Mouse (Mus musculus): ENCODE results near the gene Aox3. TPM values are rescaled to one million over a fixed set of nuclear protein-coding genes. Genes with fewer than 3 reads are reported as not detected.

Aox3 gene
- total RNA-seq, 2 experiments from 2014 or later, result 0.22 to 0.47 TPM

DNA sequence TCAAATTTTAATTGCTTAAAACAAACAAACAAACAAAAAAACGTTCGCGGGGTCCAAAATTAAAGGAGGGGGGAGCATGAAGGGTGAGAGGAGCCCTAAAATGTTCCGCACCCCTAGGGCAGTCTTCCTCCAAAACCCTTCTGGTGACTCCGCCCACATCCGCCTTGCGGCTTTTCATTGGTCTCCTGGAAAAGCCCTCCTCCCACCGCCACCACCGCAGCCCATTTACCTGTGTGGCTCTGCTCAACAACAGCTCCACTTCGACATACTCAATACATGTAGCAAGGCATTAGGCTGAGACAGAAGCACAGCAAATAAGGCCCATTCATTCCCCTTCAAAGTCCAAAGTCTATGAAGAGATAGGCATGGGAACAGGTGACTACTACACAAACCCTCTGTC lies 82.6 kb downstream of the Aox3 start:
- no peak for DNase-seq
- intact Hi-C loops (cut with DNase I), result no loop called here

DNA sequence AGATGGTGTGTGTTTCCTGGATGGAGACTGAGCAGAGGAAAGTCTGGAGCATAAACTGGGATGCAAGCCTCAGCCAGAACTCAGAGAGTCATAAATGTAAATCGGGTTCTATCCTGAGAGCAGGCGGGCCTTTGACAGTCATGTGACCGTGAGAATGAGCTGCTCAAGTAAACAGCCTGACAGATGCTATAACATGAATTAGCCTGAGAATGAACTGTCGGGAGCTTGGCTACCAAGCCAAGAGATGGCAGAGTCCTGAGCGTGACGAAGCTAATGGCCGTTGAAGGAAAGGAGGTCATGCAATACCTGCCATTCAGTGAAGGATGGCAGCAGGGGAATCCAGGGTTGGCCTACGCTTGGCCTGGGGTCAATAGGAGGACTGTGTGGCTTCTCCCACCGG lies 84.1 kb downstream of the Aox3 start:
- DNase-seq, result no peak
- intact Hi-C loops (cut with DNase I), result no loop called here

DNA sequence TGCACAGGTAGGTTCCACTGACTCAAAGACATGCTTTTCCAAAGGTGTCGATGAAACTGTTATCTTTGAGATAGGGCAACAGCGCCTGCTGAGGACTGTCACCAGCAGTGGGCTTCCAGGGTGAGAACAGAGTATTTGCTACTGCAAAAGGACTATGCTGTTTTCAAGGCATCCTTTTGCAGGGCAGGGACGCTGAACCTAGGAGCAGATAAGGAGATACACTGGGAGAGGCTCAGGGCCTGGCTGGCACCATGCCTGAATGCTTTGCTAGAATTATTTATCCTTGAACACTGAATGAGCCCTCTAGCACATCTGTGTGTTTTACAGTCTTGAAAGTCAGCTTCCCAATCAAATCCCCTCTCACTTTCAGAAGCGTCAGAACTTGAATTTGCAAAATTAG lies 85.5 kb downstream of the Aox3 start:
- no peak for DNase-seq
- intact Hi-C loops (cut with DNase I), result no loop called here

DNA sequence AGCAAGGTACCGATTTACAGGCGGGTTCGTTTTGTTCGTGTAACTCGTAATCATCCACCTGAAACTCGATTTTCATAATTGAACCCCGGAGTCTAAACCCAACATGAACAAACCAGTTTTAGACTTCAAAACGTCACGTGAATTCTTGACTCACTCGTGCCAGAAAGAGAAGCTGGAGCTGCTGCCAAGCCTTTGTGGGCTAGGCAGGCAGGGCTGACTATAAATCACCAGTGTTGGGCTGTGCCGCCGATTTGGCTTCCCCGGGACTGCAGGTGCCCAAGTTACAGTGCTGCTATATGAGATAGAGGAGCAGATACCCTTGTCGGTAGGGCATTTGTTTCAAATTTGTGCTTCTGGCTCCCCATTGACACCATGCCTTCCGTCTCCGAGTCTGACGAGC lies 97.3 kb downstream of the Aox3 start, which contains the start of gene Aox4:
Gene Aox4 (plus strand): TSS at position 195 of the 400 bp plus-strand sequence.
- no peak for DNase-seq
- intact Hi-C loops (cut with DNase I), result no loop called here

DNA sequence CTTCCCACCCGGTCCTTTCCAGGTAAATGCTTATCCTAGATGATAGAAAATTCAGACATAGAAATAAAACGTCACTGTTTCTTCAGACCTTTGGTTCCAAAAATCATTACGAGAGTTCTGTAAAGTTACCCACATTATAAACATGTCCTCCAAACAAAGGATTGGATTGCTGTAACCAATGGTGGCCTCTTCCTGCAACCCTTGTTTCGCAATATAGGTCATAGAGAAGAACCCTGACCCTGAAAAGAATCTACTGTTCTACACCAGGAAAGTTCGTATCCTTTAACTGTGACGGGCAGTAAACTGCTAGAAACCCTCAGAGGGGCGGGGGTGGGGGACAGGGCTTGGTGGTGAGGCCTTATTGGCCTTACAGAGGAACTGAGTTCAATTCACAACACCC lies 99.9 kb downstream of the Aox3 start:
- intact Hi-C loops (cut with DNase I), result no loop called here
- no peak for DNase-seq

DNA sequence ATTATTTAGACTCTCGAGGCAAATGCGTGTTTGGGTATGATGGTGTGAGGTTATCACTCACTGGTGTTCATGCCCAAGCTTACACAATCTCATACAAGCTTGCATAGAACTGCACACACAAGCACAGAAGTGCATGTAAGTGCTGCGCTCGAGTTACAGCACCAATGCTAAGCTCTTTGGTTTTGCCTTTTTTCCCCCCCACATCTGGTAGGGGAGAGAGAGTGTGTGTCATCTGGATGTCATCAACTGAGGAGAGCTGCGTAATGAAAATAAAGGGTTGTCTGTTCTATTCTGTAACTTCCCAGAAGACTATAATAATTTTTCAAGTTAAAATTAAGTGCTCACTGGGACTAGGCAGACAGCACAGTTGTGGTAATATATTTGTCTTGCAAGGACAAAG lies 100.9 kb downstream of the Aox3 start:
- no peak for DNase-seq
- intact Hi-C loops (cut with DNase I), result no loop called here

DNA sequence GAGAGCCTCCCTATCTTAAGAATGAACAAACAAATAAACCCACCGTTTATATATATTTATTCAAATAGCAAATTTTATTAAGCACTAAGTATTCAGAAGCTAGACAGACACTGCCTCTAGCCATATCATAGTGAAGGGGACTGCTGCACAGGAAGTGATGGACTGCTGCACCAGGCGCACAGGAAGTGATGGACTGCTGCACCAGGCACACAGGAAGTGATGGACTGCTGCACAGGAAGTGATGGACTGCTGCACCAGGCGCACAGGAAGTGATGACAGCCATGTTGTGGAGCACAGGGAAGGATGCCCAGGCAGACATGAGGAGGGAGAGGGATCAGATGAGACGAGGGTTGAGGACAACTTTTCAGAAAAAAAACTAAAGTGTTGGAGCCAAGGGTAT lies 102.4 kb downstream of the Aox3 start:
- intact Hi-C loops (cut with DNase I), result no loop called here
- no peak for DNase-seq

DNA sequence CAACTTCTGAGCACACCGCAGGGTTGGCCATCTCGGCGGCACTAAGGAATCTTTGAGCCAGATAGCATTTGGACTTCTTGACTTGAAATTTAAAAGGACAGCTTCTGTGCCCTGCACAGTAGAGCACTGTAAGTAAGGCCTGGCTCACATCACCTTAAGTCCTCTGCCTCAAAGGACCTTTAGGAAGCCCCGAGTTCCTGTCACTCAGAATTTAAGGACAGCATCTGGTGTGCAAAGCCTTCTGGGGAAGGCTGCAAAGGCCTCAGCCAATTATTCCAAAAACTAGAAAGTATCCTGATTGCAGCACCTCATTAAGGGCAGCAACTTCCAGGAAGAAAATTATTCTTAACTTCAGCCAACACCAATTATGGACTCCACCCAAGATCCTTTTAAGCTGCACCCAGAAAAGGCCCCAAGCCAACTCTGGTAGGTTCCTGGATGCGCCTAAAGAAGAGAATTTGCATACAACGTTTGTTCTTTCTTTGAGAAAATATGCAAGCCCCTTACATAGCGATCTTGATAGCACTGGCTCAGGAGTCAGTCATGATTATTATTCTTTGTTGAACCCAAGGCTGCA lies 103.1 kb downstream of the Aox3 start:
- intact Hi-C loops (cut with DNase I), result no loop called here
- no peak for DNase-seq

DNA sequence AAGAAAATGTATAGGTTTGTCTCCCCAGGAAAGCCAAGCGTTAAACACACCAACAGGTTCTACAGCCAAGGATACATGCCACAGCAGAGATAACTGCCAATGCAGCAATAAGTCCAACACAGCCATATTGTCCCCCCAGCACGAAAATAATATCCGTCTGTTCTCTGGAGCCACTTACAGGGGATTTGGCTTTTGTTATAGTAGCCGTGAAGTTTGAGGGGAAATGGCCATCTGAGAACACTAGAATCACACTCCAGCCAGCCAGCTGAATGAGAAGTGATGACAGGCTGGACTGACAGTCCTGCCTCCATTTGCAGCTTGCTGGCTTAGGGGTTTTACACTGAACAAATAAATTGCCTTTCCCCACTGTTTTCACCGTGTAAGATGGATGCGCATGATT lies 108.1 kb downstream of the Aox3 start:
- intact Hi-C loops (cut with DNase I), result no loop called here
- no peak for DNase-seq

DNA sequence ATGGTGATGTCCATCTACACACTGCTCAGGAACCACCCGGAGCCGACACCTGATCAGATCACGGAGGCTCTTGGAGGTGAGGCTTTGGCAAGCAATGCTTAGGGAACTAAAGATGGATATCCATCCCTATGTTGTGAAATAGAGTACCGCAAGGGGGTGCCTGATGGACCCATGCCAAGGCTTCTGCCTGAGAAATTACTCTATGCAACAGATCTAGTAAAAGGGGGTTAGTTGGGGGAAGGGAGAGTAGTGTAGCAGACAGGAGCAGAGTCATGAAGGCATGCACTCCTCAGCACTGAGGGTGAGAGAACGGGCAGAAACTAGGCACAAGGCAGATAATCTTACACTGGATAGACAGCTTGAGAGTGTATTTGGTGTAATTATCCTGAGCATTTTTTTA lies 108.9 kb downstream of the Aox3 start:
- DNase-seq, result no peak
- intact Hi-C loops (cut with DNase I), result no loop called here

DNA sequence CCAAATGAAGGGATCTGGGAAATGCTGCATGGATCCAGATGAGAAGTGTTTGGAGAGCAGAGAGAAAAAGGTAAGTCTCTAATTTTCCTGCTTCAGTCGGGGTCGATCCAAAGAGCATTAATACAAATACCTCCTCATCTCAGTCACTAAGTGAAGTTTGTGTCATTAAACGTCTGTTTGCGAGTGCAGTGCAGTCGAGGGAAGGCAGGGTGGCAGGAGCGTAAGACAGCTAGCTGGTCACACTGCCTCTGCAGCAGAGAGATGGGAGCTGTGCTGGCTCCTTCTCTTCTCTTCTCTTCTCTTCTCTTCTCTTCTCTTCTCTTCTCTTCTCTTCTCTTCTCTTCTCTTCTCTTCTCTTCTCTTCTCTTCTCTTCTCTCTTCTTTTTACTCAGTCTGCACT lies 115.2 kb downstream of the Aox3 start:
- DNase-seq, result no peak
- intact Hi-C loops (cut with DNase I), result no loop called here

DNA sequence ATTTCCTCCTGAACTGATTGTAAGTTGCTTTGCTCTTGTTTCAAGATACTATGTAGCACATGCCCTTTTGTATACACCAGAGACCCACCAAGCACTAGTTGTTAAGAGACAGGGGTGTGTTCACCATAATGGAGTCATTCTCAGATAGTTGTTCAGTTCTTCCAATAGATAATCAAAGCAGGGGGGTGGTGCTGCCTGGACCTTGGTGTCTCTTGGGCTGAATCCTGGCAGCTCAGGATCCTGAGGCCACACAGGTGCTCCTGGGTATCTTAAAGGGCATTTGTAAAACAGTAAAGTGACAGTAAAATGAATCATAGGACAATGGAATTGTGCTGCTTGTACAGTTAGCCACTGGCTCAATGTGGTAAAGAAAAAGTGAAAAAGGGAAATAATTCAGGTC lies 116.0 kb downstream of the Aox3 start:
- intact Hi-C loops (cut with DNase I), result no loop called here

DNA sequence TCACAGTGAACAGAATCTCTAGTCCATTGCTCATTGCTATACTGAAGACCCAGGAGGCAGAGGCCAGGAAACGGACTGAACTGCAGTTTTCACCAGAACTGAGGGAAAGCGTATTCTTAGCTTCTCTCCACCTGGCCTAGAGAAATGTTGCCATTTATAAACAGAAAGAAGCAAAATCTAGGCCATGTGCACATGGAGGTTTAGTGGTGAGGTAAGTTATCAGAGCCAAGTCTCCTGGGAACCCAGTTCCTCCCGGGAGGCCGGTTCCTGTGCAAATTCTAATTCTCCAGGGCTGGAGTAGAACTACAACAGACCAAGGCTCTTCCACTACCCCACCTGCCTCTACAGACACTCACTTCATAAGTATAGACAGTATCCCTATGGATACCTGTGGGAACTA lies 116.8 kb downstream of the Aox3 start:
- no peak for DNase-seq
- intact Hi-C loops (cut with DNase I), result no loop called here

More for the DNA sequence above, 116.0 kb downstream of the Aox3 start:
- DNase-seq, result no peak

DNA sequence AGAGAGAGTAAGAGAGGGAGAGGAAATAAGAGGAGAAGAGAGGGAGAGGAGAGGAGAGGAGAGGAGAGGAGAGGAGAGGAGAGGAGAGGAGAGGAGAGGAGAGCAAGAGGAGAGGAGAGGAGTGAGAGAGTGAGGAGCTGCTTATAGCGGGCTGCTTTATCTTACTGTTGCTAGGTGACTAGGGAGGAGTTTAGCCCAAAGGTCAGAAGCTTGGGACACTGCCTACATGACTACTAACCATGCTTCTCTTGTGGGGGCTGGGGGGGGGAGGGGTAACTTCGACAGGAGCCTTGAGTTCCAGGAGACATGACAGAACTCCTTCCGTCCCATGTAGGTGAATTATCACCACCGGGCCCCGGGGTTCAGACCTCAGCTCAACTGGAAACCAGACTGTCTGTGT lies 117.6 kb downstream of the Aox3 start:
- intact Hi-C loops (cut with DNase I), result no loop called here
- DNase-seq, result no peak

DNA sequence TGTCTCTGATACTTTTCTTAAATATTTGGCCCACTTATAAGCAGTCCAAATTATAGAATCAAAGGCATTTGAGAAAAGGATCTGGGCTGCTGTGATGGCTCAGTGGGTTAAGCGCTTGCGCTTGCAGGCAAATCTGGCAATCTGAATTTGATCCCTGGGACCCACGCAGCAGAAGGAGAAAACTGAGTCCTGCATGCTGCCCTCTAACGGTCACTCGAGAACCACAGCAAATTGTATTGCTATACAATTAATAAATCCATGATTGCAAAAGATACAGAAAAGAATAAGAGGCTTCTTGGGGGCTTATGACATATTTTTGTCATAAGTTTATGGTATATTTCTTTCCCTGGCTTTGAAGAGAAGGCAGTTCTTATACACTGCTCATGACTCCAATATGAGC lies 122.5 kb downstream of the Aox3 start:
- DNase-seq, result no peak
- intact Hi-C loops (cut with DNase I), result no loop called here

DNA sequence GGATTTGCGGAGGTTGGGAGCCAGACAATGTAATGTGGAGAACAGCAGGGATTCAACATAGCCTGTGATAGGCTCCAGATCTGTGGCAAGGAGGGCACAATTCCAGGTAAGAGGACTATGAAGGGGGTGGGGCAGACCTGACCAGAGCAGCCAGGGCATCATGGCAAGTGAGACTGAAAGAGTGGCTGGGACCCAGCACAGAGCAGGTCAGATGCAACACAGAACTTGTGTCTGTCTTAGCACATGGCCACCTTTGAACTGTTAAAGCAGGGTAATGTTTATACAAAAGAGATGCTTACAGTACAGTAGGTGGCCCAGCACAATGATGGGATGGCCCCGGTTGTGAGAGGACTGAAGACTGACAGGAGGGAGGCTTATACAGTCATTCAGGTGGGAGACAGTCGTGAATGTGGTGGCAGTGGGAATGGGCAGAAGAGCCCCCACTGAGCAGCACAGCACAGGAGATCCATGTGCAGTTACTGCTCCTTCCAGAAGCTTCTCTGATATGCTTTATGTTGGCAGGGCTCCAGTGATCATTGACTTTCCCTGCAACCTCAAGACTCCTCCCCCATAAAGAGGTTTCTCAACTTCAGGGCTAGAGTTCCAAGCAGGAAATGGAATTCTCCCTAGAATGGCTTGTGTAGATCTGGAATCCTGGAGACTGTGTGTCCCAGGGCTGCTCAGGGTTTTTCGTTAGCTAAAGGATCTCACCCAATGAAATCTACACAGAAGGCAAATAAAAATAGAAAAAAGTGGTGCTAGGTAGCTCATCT lies 124.8 kb downstream of the Aox3 start:
- intact Hi-C loops (cut with DNase I), result no loop called here
- no peak for DNase-seq

DNA sequence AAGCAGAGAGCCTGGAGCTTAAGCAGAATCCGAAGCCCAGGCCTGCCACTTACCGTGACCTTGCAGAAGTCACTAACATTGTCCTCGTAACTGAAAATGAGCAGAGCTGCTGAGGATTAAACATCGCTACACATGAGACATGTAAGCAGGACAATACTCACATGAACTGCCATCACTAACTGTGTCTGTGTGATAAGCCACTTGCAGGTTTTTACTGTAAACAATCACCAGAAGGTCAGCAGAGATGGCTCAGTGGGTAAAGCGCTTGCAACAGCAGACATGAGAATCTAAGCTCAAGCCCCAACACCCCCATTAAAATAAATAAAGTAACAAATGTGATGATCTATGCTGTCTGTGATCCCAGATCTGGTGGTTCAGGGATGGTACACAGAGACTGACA lies 125.5 kb downstream of the Aox3 start:
- DNase-seq, result no peak
- intact Hi-C loops (cut with DNase I), result no loop called here

DNA sequence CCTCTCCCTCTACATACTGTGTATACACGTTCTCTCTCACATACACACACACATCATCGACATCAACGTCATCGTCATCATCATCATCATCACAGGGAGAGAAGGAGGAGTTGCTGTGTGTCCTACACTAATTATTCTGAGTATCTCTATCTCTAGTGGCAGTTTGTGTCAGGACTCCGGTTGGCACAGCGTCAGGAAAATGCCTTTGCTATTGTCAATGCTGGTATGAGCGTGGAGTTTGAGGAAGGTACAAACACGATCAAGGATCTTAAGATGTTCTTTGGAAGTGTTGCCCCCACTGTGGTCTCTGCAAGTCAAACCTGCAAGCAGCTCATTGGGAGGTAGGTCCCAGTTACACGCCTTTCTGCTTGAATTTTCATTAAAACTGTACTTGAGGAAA lies 126.0 kb downstream of the Aox3 start:
- intact Hi-C loops (cut with DNase I), result no loop called here
- DNase-seq, result no peak

DNA sequence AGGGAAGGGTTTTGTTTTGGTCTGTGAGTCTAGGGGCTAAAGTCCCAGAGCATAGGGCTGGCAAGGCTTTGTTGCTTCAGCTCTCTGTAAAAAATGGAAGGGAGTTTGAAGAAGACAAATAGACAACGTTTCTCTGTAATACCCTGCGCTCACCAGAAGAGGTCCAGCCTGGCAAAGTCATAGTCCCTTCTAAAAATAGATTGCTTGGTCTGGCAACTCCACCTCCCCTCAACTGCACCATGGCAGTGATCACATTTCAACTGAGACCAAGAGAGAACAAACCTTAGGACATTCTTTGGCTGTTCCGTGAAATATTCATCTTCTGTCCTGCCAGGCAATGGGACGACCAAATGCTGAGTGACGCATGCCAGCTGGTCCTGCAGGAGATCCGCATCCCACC lies 127.4 kb downstream of the Aox3 start:
- peak; percentile 11 to 41 for DNase-seq
- intact Hi-C loops (cut with DNase I), result no loop called here

DNA sequence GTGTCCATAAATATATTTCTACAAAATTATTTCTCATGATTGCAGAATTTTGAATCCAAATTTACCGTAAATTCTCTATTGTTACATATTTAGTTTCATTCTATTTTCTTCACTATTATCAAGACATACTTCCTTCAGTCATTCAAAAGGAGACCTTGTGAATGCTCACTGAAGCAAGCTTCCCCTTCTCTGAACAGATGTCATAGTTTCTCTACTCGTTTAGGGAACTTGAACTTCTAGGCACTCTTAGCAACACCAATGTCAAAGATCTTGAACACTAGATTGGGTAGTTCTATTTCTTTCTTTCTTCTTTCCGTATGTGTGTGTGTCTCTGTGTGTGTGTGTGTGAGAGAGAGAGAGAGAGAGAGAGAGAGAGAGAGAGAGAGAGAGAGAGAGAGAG lies 131.6 kb downstream of the Aox3 start:
- intact Hi-C loops (cut with DNase I), result no loop called here

DNA sequence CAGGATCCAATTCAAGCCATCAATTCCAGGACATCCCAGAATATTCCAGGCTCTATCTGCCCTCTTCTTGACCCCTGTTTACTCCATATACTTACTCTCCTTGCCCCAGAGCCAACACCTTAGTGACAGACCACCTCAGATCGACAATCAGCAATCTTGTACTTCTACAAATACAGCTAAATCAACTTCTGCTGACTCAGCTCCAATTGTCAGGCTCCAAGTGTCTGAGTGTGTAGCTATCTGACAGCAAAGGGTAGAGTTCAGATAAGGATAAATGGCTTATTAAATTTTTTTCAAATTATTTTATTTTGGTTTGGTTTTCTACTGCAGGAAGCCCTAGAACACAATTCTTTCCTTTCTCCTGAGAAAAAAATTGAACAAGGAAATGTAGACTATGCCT lies 135.6 kb downstream of the Aox3 start:
- no peak for DNase-seq
- intact Hi-C loops (cut with DNase I), result no loop called here

More for the DNA sequence above, 131.6 kb downstream of the Aox3 start:
- DNase-seq, result no peak

Data from heart, postnatal 10 days (tissue).